Mouse (Mus musculus) liver, embryonic 18 days (tissue): ENCODE data around the gene Tnfsf11. TPM values are rescaled to one million over a fixed set of nuclear protein-coding genes. Genes with fewer than 3 reads are reported as not detected.

Experiments
- polyA plus RNA-seq: library from polyadenylated mRNA; depleted of rRNA; stranded (reverse); fragments of >200 nt; gene quantifications from 2 replicates; pipeline ENCODE4 v1.2.3, GENCODE M21; 2012; rRNA removed

Gene Tnfsf11
- 0.02 and 0.05 TPM in 2 replicates for polyA plus RNA-seq

GRCm38 (mm10) chr14:78307286-78308237, at the start of gene Tnfsf11:
Gene Tnfsf11 (minus strand): TSS chr14:78308043.

Other genes starting within 250 kb of the Tnfsf11 start
- gene Fam216b, start 219.0 kb downstream of the Tnfsf11 start, polyA plus RNA-seq = not detected in 2 replicates
- 6.4 and 7.6 TPM in 2 replicates for gene Akap11, start 228.8 kb upstream of the Tnfsf11 start, polyA plus RNA-seq